Mouse (Mus musculus): ENCODE data around the gene Blvra.

Blvra gene

DNA sequence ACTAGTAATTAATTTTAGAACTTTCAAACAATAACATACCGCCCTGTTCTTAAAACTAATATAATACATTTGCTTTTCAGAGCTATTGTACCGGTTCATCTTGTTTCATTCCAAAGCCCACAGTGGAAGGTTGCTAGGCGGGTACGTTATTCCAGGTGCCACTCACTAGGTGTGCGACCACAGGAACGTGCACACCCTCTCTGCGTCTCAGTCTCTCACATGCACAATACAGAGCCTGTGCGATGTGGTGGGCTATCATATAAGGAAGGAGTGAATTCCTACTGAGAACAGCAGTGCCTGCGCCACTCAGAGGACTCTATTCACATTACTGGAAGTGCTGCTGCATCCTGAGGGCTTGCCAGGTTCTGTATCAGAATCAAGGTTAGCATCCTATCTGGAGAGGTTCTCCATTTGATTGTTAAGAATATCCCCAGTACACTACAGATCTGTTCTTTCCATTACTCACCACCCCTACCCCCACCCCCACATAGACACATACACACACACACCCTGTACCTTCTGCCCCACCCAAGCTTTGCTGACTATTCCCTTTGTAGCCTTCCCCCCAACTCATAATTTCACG lies 67.5 kb downstream of the Blvra start:
- no peak for DNase-seq

DNA sequence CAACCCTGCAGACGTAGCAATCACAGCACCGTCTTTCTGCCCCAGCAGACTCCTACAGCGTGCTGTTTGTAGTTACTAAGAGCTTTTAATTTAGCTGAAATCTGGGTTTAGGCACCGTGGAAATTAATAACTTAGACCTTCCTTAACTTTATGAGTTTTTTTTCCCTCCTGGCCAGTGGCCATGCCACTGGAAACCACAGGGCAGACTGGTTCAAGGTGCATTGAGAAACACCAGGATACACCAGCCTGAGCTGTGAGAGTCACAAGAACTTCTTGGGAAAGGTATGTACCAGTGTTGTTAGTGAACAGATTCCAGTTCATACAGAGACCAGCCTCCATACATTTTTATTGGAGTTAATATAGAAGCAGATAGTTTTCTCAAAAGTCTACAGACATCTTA lies 68.0 kb downstream of the Blvra start:
- DNase-seq: no peak

DNA sequence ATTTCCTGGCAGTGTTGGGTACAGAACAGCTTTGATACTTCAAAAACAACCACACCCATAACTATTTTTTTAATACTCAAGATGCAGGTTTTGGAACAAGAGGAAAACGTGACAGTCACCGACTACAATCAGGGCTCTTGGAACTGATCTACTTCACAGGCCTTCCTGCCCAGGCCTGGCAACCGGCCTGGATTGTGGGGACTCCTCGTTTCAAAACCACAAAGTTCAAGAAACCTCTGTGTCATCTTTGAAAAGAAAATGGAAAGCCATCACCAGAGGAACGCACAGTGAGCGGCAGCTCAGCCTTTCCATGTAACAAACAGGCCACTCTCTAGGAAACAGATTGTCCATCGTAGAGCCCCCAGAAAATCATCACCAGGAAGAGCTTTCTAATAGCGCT lies 68.6 kb downstream of the Blvra start:
- DNase-seq: no peak

DNA sequence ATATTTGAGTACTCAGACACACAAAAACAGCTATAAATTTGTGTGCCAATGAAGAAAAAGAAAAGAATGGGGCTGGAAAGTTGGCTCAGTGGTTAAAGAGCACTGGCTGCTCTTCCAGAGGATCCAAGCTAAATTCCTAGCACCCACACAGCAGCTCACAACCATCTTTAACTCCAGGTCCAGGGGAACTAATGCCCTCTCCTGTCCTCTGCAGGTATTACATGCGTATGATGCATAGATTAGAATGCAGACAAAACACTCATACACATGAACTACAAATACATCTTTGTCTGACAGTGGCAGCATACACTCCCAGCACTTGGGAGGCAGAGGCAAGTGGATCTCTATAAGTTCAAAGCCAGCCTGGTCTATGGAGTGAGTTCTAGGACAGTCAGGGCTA lies 69.1 kb downstream of the Blvra start:
- DNase-seq: no peak

DNA sequence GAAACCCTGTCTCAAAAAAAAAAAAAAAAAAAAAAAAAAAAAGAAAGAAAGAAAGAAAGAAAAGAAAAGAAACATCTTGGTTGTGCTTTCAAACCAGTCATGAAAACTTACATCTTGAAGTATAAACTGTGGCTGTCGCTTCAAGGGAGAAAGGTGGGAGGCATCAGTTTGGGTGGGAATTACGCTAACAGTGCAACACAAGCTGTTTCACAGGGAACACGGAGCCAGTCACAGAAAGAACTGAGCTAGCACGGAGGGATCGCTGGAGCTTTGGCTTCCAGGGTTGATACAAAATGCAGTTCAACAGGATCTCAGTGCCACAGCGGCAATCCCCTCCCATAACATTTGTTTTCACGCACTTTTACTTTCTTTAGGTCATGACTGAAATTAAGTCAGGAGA lies 69.5 kb downstream of the Blvra start:
- DNase-seq: no peak

DNA sequence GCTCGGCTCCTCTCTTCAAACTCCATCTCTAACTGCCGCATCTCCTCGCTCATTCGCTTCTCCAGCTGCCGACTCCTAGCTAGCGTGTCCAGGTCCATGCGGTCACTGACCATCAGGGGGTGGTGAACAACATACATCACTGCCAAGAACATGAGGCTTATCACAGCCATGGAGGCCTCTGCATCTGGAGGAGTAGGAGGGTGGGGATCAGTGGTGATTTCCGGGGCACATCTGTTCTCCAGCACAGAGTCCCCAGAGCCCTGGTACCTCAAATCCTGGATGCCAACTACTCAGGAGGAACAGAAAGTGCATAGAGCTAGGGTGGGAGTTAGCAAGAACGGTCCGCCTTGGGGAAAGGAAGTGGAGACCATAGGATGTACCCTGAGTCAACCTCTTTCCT lies 71.6 kb downstream of the Blvra start:
- no peak for DNase-seq

DNA sequence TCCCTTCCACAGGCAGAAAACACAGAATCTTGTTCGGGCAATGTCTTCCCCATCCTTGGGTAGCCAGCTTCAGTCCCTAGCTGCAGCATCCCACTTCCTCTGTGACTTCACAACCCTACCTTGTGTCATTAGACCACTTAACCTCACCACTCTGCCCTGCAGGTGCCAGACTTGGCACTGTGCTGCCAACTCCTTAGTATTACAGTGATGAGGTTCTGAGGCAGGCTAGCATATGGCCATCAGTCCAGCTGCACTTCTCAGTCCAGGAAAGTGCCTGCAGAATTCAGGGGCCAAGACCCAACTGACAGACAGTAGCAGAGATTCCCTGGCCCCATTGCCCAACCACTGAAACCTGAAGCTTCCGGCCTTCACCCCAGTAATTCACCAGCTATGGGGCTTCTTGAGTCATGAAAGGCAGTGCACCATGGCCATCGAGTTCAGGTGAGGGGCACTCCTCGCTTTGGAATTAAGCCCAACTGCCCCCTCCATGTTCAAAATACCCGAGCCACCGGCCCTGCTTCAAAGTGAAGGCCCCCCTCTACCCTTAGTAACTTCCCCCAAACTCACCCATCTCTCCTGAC lies 72.2 kb downstream of the Blvra start:
- DNase-seq: no peak

DNA sequence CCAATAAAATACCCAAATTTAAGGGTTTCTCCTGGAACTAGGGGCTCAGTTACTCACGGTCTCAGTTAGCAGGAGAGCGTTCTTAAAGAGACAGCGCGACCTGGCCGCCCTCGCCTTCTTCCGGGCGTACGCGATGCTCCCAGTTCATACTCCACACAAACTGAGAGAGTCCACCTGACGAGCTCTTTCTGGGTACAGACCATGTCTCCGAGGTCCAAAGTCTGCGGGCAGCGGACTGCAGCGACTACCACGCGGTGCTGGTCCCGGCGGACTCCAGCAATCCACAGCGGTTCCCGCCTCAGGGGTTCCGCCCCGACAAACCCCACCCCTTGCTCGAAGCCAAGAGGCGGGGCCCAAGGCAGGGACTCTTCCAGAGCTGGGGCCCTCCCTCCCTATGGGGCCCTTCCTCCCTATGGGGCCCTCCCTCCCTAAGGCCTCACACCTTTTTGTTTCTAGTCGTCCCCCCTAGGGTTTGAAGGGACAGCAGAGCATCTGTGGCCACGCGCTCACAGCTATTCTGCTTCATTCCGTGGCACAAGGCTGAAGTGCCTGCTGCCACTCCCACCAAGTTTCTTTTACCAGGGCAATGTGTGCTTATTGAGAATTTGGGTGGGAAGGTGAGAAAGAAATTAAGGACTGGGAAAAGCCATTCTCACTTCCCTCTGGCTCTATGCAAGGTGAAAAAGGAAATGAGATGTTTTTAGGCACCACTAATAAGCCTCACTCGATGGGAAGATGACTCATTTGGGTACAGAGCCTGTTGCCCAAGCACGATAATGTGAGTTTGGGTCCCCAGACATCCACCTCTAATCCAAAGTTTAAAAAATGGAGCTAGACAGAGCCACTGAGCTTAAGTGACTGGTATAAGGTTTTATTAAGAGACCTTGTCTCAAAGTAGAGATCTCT lies 72.9 kb downstream of the Blvra start, which contains the start of gene Itpripl1:
Gene Itpripl1, minus strand, starts transcription at position 285 of the 906 bp plus-strand sequence.
- DNase-seq: peak; percentile 66 to 73

DNA sequence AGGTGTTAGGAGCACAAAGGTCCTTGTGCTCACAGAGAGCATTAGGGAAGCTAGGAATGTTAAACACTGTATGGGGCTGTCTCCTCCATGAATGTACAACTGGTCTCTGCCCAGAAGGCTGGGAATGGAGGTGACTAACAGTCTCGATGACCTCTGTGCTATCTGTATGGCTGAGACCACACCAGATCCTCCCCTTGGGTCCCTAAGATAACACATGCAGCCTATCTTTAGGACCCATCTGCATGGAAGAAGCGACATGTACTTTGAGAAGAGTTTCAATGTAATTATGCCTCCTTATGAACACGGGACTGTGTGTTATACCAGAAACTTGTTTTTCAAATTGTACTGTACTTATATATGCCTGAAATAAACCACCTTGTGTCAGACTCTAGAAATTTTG lies 75.2 kb downstream of the Blvra start:
- DNase-seq: no peak
